Mouse (Mus musculus): ENCODE measurements at regions not wholly inside any gene's neighbourhood (a gene's known extent, or its start where the extent isn't known, plus 50 kb on each side); places are given as distances from the start of the nearest gene placed in this dataset.

- no peaks in the 10 kb centered on the region for H3K9me3 ChIP-seq
- ATAC-seq, result peak; percentile 92
- H3K4me3 ChIP-seq (replicated peaks), result no peak overlapping the region
- no peak overlapping the region for H3K9ac ChIP-seq (replicated peaks)
- H3K36me3 ChIP-seq, result no peaks in the 10 kb centered on the region
- WGBS, result 83% methylated on average over 1 of the region's 1 CpGs
- no peak overlapping the region for H3K4me2 ChIP-seq (replicated peaks)
- no peak overlapping the region for H3K27ac ChIP-seq
- H3K4me1 ChIP-seq (replicated peaks), result no peaks in the 10 kb centered on the region
- H3K27me3 ChIP-seq, result no peaks in the 10 kb centered on the region
These were observed 435.9 kb upstream of the Siglech start for GRCm38 (mm10) chr7:55332028-55332427.

GRCm38 (mm10) chr7:55339879-55340278, 428.1 kb upstream of the Siglech start:
- H3K9ac ChIP-seq (replicated peaks), result no peak overlapping the region
- H3K27me3 ChIP-seq, result no peaks in the 10 kb centered on the region
- H3K9me3 ChIP-seq, result no peaks in the 10 kb centered on the region
- no peak overlapping the region for H3K4me2 ChIP-seq (replicated peaks)
- ATAC-seq, result peak; percentile 70
- H3K4me3 ChIP-seq (replicated peaks), result no peak overlapping the region
- no peaks in the 10 kb centered on the region for H3K36me3 ChIP-seq
- H3K4me1 ChIP-seq (replicated peaks), result no peaks in the 10 kb centered on the region
- no peak overlapping the region for H3K27ac ChIP-seq

All from midbrain, embryonic 13.5 days (tissue).